Comparison of ENCODE assay signal across 8 mouse cellular contexts in the genomic region with DNA sequence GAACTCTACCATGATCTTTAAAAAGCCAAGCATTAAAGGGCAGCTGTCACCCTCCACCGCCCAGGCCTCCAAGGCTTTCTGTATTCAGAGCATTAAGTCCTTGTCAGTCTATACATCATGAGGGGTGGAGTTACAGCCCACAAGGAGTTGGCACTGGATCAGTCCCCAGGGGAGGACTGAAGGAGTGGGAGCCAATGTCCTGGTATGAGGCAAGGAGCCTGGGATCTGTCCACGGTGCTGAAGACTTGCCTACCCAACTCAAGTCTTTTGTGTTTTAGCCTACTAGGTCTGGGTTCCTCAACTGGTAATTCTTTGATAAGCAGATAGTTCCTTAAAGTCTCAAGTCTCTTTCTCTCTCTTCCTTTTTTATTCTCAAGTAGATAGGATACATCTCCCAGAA.
DNase-seq lines count a peak whose midpoint lies in the region; ATAC-seq and TF ChIP-seq lines count a peak whose summit lies in the region.

No protein-coding gene starts in this region.

- in situ Hi-C loops in ES-E14 (cut with MboI; ENCODE audit: low sequenced_read_pairs in 2 of 2, unreplicated experiment in 2 of 2): no loop called here

- intact Hi-C loops in left cerebral cortex, postnatal 14 days (cut with DNase I): no loop called here

- peak; percentile 62 for DNase-seq in hindbrain, embryonic 10.5 days (ENCODE audit: low spot score)
- peak; percentile 81 for DNase-seq in ES-E14 (ENCODE audit: low read depth, low spot score)
- DNase-seq in embryo, embryonic 9.5 days (ENCODE audit: extremely low spot score): peak; percentile 61
- DNase-seq in lung, postnatal 10 days: peak; percentile 53
- no peak for DNase-seq in right cerebral cortex, adult 18-20 months
- DNase-seq in layer of hippocampus, postnatal 36 days: no peak
- DNase-seq in left cerebral cortex, postnatal 14 days (ENCODE audit: low spot score in 2 of 2): no peak

- no peak overlapping the region for H3K9ac ChIP-seq in hindbrain, embryonic 16.5 days (ENCODE audit: low read depth, low read length)
- H3K9ac ChIP-seq in ES-E14 (ENCODE audit: insufficient read depth, low read depth, low read length, poor library complexity, severe bottlenecking): no peak overlapping the region

- H3K27me3 ChIP-seq in hindbrain, embryonic 10.5 days (ENCODE audit: insufficient read depth, poor library complexity, severe bottlenecking): peaks cover 27% of the 10 kb centered on the region
- 0 out of 2 replicates have a peak, but pooled peaks cover 3% of the 10 kb centered on the region for H3K27me3 ChIP-seq in hindbrain, embryonic 16.5 days (replicated peaks; ENCODE audit: control insufficient read depth, insufficient read depth, low read length)

- H3K4me3 ChIP-seq in hindbrain, embryonic 10.5 days: no peak overlapping the region
- no peak overlapping the region for H3K4me3 ChIP-seq in hindbrain, embryonic 16.5 days (ENCODE audit: low read length)
- no peak overlapping the region for H3K4me3 ChIP-seq in ES-E14 (ENCODE audit: insufficient read depth in 1 of 2, low read depth in 1 of 2, low read length in 2 of 2, poor library complexity in 1 of 2, severe bottlenecking in 1 of 2)

- 14% methylated on average over 2 of the region's 2 CpGs for WGBS in hindbrain, embryonic 10.5 days
- 18% methylated on average over 2 of the region's 2 CpGs for WGBS in hindbrain, embryonic 16.5 days

- no peaks in the 10 kb centered on the region for H3K36me3 ChIP-seq in hindbrain, embryonic 10.5 days
- H3K36me3 ChIP-seq in hindbrain, embryonic 16.5 days (ENCODE audit: control insufficient read depth, insufficient read depth, low read length): no peaks in the 10 kb centered on the region
- no peaks in the 10 kb centered on the region for H3K36me3 ChIP-seq in ES-E14 (ENCODE audit: control insufficient read depth, insufficient read depth, low read length, poor library complexity, severe bottlenecking)

- no peak for ATAC-seq in hindbrain, embryonic 16.5 days

- H3K4me1 ChIP-seq in hindbrain, embryonic 10.5 days (replicated peaks): peaks cover 65% of the 10 kb centered on the region
- H3K4me1 ChIP-seq in hindbrain, embryonic 16.5 days (ENCODE audit: control insufficient read depth, insufficient read depth, low read depth, low read length): peaks cover 7% of the 10 kb centered on the region
- no peaks in the 10 kb centered on the region for H3K4me1 ChIP-seq in ES-E14 (ENCODE audit: control insufficient read depth in 2 of 2, insufficient read depth in 2 of 2, low read length in 2 of 2, poor library complexity in 1 of 2)

- H3K9me3 ChIP-seq in hindbrain, embryonic 10.5 days: no peaks in the 10 kb centered on the region
- no peaks in the 10 kb centered on the region for H3K9me3 ChIP-seq in hindbrain, embryonic 16.5 days (ENCODE audit: control insufficient read depth, low read length)
- no peaks in the 10 kb centered on the region for H3K9me3 ChIP-seq in ES-E14 (ENCODE audit: control insufficient read depth, insufficient read depth, low read depth, low read length)

- H3K27ac ChIP-seq in hindbrain, embryonic 10.5 days: no peak overlapping the region
- no peak overlapping the region for H3K27ac ChIP-seq in hindbrain, embryonic 16.5 days (ENCODE audit: low read depth, low read length)
- no peak overlapping the region for H3K27ac ChIP-seq in ES-E14 (ENCODE audit: insufficient read depth, low read depth, low read length, poor library complexity, severe bottlenecking)

- no peak overlapping the region for H3K4me2 ChIP-seq in hindbrain, embryonic 16.5 days (ENCODE audit: low read length)

TF ChIP-seq in ES-E14, 5 proteins besides CTCF, POLR2A, EP300 and RAD21:
- TF ChIP-seq MAFK (IDR thresholded peaks at IDR 0.05; ENCODE audit: insufficient read depth, low read depth, low read length) (no peak), ZNF384 (IDR thresholded peaks at IDR 0.05; ENCODE audit: low read depth, low read length) (no peak), CHD2 (IDR thresholded peaks at IDR 0.05; ENCODE audit: low read depth, low read length) (no peak), HCFC1 (IDR thresholded peaks at IDR 0.05; ENCODE audit: borderline replicate concordance, insufficient read depth, low read length) (no peak), ZC3H11A (IDR thresholded peaks at IDR 0.05; ENCODE audit: borderline replicate concordance, low read depth, low read length) (no peak)
TF ChIP-seq in ES-E14: peak in this region for 0.

Comparison
In these comparisons a context has a peak if more than half of its experiments do, and no peak if none do; other contexts are left out.
1. DNase-seq: peak in hindbrain, embryonic 10.5 days (single experiment), ES-E14 (single experiment), embryo, embryonic 9.5 days (single experiment) and lung, postnatal 10 days (single experiment); none in right cerebral cortex, adult 18-20 months (single experiment), layer of hippocampus, postnatal 36 days (0 of 2) and left cerebral cortex, postnatal 14 days (0 of 2).